Mouse (Mus musculus) spleen, adult 18-20 months (tissue): ENCODE results near the gene Fzd5.

Source experiments
- DNase-seq, 2 experiments: peaks; one replicate each; pipeline ENCODE4 v3.0.0; 2022; ENCODE audit warnings: mixed read lengths in 2 of 2

Fzd5 gene

DNA sequence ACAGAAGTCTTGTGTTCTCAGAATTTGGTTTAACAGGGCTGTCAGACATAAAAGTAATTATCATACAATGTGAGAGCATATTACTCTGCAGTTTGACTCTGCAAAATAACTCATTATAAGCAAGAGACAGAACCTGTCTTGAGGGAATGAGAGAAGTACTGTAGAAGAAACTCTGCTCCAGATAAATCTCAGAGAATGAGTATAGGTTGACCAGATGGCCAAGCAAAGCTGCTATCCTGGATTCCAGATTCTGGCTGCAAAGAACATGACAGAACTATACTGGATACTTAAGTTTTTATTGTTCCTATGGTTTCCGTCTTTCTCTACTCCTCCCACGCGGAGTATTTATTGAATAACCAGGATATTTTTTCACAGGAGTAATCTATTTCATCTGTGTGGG, 54.5 kb downstream of the Fzd5 start:
- DNase-seq = no peak

DNA sequence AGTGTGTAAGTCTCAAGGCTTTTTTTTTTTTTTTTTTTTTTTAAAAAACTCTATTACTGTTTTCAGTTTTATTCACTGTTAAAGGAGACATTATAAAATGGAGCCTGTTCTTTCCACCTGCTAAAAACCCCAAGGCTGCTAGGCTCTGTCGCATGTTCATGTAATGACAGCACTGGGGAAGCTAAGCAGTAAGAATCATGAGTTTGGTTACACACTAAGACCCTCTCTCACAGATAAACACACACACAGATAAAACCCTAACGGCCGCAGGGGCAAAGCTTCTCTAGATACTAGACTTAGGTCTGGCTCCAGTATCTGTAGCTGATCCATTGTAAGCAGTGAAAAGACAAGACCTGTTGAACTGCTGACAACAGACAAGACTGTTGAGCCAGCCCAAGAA, 56.1 kb downstream of the Fzd5 start:
- no peak for DNase-seq
